Mouse (Mus musculus): Measurements from ENCODE around the gene Chml.

Chml gene

DNA sequence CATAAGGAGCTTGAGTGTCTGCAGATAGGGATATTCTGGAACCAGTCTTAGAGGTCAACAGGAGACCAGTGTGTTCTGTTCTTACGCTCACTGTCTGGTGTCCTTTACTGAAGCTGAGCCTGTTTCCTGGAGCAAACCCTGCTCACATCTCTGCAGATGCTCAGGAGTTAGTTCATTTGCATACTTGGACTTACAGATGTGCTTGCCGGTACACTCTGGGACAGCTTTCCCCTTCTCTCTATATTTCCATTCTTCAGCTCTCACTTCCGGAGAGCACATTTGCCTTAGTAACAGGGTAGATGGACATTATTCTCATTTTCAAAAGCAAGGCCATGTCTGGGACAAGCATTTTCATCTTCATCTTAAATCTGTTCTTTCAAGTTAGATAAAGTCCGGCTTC is 44.1 kb downstream of the Chml start:
- no peak for DNase-seq

GRCm38 (mm10) chr1:175646952-175647351 is 45.7 kb downstream of the Chml start:
- DNase-seq, result no peak

DNA sequence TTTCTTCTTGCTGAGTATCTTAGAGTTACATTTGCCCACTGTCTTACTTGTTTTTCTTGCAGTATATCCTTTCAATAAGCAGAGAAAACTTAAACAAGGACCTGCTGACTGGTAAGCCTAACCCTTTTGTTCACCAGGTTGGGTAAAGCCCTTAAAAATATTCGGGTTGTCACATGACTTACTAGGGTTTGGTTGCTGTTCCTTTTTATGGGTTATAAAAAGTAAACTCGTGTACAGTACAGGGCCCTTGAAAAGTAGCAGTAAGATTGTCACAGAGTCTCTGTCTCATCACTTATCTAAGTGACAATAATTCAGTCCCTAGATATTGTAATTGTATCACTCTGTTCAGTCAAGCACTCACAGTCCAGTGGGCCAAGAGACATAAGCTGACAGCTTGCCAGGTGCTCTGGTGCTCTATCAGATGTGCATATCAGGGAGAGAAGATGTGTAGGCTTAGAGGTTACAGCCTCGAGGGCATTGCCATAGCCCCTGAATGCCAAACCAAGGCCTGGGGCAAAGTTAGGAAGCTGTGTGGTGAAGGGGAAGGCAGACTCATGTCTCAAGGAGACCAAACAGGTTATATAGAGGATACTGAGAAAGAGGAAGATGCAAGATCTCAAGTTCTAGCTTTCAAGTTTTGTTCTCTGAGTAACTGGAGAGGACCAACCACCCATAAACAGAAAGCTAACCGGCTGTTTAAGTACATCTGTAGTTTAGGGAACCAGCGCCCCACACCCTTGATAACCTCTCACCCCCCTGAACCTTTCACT is 49.0 kb downstream of the Chml start:
- no peak for DNase-seq

DNA sequence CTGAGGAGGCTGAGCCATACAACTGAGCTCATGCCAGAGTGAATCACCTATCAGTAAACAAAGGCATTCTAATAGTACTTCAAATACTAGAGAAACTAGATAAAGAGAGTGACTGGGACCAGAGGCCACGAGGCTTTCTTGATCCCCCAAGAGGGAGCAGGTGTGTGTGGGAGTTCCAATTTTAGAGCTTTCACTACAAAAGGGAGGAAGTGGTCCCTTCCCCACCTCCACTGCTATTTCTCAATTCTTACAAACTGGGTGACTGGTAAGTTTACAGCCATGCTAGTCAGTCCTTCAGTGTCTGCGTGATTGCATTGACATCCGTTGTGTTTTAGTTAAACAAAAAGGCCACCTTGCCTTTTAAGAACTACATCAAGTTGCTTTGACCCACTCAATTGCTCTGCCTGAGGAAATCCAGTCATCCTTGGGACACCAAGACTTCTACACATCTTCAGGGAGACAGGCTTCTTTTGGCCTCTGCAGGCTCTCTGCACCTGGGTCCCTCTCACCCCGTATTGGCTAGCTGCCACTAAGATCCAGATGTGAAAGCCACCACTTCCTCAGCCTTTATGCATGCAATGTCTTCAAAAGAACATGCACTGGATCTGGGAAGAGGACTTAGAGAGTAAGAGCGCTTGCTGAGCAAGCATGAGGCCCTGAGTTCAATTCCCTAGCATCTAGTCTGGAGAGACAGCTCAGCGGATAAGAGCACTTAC is 52.1 kb downstream of the Chml start:
- DNase-seq, result no peak

DNA sequence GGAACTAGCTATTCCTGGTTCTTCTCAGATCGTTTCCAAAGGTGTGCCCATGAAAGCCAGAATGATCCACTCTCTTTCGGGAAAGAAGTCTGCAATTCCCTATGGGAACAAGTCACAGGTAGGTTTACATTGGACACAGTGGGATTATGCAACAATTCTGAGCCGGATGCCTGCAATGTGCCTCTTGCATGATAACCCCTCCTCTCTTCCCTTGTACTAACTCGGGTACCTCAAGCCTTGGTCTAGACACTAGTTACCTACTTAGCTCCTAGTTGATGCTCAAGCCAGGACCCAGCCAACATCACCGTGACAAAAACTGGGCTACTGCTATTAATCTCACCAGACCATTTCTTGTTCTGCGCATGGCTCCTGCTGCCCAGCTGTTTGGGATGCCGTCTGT is 53.6 kb downstream of the Chml start:
- no peak for DNase-seq

DNA sequence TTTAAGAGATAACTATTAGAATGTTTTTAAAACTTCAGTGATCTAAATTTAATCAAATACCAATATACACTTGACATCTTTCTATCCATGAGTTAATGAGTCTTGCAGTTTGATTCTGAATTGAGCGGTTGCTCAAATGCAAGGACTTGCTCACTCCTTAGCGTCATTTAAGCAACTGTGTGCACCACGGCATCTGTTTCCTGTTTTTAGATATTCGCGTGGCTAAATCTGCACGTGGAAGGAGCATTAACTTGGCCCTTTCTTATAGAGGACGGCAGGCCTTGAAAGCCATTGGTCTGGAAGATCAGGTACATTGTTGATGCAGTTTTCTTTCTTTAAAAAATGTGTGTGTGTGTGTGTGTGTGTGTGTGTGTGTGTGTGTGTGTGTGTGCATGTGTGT is 55.0 kb downstream of the Chml start:
- DNase-seq, result no peak

GRCm38 (mm10) chr1:175632470-175632869 is 60.2 kb downstream of the Chml start:
- DNase-seq, result no peak
